Mouse (Mus musculus) cerebellum, adult 9-10 months (tissue): Measurements from ENCODE around the gene Slc17a2.
"Not testable (repeated sequence)": the region's sequence is repeated elsewhere in the genome, so short reads cannot be mapped to it uniquely, and the experiment has no call there.

ENCODE experiments used
- DNase-seq: peaks from one replicate; pipeline ENCODE4 v3.0.0; 2022

Slc17a2 gene

GRCm38 (mm10) chr13:23806422-23807052 is at the start of gene Slc17a2:
Gene Slc17a2, plus strand, starts transcription at chr13:23806993.
- DNase-seq: no peak

DNA sequence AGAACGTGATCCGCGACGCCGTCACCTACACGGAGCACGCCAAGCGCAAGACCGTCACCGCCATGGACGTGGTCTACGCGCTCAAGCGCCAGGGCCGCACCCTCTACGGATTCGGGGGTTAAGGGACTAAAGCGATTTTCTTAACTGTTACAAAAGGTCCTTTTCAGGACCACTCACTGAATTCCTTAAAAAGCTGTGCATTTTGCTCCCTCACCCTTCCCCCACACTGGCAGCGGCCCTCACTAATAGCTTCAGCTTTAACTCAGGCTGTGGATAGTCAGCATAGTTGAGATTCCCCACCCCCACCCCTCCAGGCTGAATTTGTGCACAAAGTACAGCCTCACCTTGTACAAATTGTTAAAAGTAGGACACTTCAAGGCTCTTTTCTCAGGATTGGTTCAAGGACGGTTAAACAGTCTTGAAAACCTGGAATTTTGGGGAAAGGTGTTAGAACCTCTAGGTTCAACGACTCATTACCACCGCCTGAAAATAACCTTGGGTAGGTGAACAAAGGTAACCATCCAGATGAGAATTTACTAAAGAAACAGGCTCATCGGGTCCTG is 49.5 kb upstream of the Slc17a2 start:
- DNase-seq: no peak

GRCm38 (mm10) chr13:23757921-23758320 is 48.9 kb upstream of the Slc17a2 start:
- DNase-seq: no peak

- peak; percentile 47 for DNase-seq
Measured at GRCm38 (mm10) chr13:23759251-23759771, 47.5 kb upstream of the Slc17a2 start.

DNA sequence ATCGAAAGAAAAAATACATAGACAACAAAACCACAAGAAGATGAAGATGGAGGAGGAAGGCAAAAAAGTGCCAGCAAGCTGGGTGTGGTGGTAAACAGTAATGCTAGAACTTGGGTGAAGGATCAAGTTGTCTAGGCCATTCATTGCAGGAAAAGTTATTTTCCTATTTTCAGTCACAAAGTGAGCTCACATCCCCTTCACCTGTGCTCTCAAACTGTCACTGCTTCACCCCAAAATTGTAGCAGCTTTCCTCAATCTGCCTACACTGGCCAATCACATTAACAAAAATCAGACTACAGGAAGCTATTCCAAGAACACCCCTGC is 46.9 kb upstream of the Slc17a2 start:
- no peak for DNase-seq

DNA sequence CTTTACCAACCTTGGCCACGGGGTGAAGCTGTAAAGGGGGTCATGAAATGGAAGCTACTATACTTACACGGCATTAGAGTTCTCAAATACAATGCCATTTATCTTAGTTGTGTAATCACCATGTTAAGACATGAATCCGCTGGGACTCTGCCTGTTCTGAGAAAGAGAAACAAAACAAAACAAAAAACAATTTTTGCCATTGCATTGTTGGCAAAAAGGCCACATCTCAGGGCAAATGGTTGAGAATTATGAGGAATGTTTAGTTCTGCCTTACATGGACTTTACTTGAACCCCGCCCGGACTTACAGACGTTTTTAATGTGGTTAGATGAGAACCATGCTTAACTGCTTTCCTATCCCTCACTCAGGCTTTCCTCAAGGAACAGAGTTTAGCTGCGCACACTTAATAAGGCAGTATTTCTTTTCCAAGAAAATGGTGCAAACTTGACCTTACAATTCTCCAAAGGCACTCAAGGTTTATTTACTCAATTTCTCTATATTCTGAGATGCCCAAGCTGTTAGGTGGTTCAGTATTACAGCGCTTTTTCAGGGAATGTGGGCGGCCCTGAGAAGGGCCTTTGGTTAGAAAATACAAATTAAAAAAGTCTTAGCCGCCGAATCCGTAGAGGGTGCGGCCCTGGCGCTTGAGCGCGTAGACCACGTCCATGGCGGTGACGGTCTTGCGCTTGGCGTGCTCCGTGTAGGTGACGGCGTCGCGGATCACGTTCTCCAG is 46.4 kb upstream of the Slc17a2 start:
- DNase-seq: peak; percentile 64

DNA sequence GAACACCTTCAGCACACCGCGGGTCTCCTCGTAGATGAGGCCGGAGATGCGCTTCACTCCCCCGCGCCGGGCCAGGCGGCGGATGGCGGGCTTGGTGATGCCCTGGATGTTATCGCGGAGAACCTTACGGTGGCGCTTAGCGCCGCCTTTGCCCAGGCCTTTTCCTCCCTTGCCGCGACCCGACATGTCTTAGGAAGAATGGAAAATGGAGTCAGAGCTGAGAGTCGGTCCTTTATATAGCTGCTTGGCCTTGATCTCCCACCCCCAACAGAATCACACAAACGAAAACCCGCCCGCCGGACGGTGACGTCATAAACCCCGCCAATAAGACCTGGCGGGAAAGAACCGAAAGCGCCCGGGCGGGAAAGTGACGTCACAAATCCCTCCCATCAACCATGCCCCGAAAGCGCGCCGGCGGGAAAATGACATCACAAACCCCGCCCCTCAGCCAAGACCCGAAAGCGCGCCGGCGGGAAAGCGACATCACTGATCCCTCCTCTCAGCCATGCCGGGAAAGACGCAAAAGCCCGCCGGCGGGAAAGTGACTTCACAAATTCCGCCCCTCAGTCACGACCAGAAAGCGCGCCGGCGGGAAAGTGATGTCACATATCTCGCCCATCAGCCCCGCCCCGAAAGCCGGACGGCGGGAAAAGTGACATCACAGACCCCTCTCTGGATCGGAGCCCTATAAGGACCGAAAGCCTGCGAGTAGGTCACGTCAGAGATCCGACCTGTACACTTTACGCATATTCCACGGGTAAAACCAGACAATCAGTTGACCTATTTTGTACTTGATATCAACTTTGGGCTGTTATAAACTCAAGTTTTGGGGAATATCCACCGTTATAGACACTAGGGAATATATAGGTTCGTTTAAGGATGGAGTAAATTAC is 45.6 kb upstream of the Slc17a2 start, which contains the start of gene Hist1h4a:
Gene Hist1h4a (minus strand): TSS at position 259 of the 893 bp plus-strand sequence.
- DNase-seq: peak; percentile 99

GRCm38 (mm10) chr13:23761871-23762821 is 44.6 kb upstream of the Slc17a2 start, which contains the start of gene Hist1h3a:
Gene Hist1h3a, minus strand, starts transcription at chr13:23762386.
- peak; percentile 94 for DNase-seq

DNA sequence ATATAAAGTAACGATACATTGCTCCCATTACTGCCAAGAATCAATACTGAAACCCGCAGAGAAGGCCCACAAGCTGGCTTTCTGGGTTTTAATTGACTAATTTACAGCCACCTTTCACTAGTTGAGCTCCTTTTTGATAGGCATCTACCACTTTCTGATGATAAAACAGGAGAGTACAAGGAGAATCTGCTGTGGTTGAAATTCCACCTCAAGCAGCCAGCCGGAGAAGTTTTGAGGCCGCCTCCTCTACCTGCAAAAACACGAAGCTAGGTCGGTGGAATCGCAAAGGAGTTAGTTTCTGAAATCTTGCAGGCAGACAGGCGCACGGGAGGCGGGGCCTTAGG is 43.6 kb upstream of the Slc17a2 start:
- DNase-seq: no peak

DNA sequence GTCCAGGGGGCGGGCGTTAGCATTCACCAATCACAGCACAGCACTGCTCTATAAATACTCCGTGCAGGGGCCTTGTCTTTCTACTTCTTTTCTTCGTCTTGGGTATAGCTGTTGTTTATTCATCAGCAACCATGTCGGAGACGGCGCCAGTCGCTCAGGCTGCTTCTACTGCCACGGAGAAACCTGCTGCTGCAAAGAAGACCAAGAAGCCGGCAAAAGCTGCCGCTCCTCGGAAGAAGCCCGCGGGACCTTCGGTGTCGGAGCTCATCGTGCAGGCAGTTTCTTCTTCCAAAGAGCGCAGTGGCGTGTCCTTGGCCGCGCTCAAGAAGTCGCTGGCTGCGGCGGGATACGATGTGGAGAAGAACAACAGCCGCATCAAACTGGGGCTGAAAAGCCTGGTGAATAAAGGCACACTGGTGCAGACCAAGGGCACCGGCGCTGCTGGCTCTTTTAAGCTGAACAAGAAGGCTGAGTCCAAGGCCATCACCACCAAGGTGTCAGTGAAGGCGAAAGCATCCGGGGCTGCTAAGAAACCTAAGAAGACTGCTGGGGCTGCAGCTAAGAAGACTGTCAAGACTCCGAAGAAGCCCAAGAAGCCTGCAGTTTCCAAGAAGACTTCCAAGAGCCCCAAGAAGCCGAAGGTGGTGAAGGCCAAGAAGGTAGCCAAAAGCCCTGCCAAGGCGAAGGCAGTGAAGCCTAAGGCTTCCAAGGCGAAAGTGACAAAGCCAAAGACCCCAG is 43.0 kb upstream of the Slc17a2 start, which contains the start of gene Hist1h1a:
Gene Hist1h1a (plus strand): TSS at position 81 of the 738 bp plus-strand sequence.
- DNase-seq: peak; percentile 85

DNA sequence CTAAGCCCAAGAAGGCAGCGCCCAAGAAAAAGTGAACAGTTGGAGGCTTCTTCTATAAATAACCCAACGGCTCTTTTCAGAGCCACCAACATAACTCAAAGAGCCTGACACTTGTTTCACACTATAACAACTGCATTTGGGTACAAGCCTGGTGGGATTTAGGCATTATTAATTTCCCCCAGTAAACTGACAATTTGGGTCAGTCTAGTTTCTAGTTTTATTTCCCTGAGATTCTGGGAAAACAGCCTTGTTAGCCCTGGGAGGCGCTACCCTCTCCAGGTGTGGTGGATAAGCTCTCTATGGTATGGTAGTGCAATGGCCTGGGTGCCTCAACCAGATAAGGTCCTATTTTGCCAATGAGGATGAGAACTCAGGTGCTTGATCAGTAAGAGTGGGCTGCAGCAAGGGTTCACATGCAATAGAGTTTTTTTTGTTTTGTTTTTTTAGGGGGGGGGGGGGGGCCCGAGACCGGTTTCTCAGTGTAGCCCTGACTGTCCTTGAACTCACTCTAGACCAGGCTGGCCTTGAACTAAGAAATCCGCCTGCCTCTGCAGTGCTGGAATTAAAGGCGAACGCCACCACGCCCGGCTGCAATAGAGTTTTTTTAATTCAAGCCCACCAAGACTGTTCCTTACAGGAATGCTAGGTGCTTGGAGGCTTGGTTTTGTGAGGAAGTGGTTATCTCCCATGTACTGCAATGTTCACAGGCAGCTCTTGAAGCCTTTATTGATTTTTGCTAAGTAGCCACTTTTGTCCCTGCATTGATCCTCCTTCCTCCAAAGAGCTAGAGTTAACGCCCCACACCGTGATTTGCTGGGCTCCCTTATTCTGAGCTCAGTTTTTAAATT is 42.2 kb upstream of the Slc17a2 start:
- peak; percentile 19 for DNase-seq

DNA sequence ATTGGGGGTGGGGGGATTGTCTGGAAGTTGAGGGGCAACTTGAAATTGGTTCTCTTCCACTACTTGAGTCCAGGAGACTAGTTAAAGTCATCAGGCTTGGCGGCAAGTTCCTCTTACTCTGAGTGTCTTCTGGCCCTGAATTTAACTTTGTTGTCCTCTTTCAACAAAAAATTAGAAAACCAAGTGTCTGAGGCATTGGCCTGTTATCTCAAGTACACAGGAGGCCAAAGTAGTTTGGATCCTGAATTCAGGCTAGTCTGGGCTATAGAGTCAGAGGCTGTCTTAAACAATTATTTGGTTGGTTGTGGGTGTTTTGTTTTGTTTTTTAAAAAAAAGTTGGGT is 41.6 kb upstream of the Slc17a2 start:
- DNase-seq: no peak

GRCm38 (mm10) chr13:23766772-23767171 is 40.0 kb upstream of the Slc17a2 start:
- no peak for DNase-seq

- DNase-seq: no peak
Measured at GRCm38 (mm10) chr13:23768834-23769397, 37.9 kb upstream of the Slc17a2 start.

GRCm38 (mm10) chr13:23769613-23770012 is 37.2 kb upstream of the Slc17a2 start, which contains the start of gene Trim38:
Gene Trim38, plus strand, starts transcription at chr13:23769913.
- not testable (repeated sequence) for DNase-seq

GRCm38 (mm10) chr13:23772561-23773313 is 34.1 kb upstream of the Slc17a2 start:
- DNase-seq: peak; percentile 5

DNA sequence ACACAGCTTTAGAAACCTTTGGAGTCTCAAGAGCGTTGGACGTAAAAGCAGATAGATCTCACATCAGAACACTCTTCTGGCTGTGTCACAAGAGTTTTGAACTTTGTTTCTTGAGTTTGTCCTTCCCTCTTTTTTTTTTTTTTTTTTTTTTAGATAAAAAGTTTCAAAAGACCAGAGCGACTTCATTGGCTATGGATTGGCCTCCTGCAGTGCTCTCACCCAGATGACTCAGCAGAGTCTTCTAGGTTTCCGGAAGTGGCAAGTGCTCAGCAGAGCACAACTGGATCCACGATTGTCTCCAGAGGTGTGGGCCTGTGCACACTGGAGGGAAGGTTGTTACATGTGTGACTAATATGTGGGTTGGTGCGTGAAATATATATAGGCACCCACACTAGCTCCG is 28.5 kb upstream of the Slc17a2 start:
- DNase-seq: no peak

GRCm38 (mm10) chr13:23779025-23779424 is 27.8 kb upstream of the Slc17a2 start:
- DNase-seq: no peak

DNA sequence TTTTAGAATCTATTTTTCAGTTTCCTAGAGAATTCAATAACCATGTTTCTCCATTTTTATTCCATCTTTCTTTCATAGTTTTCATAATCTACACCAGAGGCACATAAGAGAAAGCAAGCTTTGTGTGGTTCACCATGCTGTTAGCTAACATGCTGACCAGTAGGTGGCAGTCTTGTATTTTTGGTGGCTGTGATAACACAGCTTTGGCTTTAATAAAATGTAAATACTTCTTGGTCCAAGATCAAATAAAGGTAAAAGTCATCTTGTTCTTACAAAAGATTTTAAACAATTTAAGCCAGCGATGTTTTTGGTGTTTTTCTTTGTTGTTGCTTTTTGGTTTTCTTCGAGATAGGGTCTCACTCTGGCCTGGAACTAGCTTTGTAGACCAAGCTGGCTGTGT is 14.3 kb upstream of the Slc17a2 start:
- DNase-seq: peak; percentile 38
